Mouse (Mus musculus): ENCODE measurements at regions not wholly inside any gene's neighbourhood (a gene's known extent, or its start where the extent isn't known, plus 50 kb on each side); places are given as distances from the start of the nearest gene placed in this dataset.
"Not testable (repeated sequence)": the region's sequence is repeated elsewhere in the genome, so short reads cannot be mapped to it uniquely, and the experiment has no call there.

GRCm38 (mm10) chr7:39728930-39729329 lies 211.4 kb downstream of the Zfp619 start:
- no peak for DNase-seq

- DNase-seq, result no peak
Observed at GRCm38 (mm10) chr7:39729723-39730122, 212.2 kb downstream of the Zfp619 start.

GRCm38 (mm10) chr7:39732790-39733189 lies 215.2 kb downstream of the Zfp619 start:
- no peak for DNase-seq

GRCm38 (mm10) chr7:39748395-39748794 lies 230.8 kb downstream of the Zfp619 start:
- not testable (repeated sequence) for DNase-seq

- no peak for DNase-seq
Observed at GRCm38 (mm10) chr7:39750448-39750847, 232.9 kb downstream of the Zfp619 start.

GRCm38 (mm10) chr7:39764366-39764765 lies 246.8 kb downstream of the Zfp619 start:
- no peak for DNase-seq

GRCm38 (mm10) chr7:39765094-39765493 lies 247.5 kb downstream of the Zfp619 start:
- no peak for DNase-seq

GRCm38 (mm10) chr7:39773291-39773690 lies 255.7 kb downstream of the Zfp619 start:
- no peak for DNase-seq

GRCm38 (mm10) chr7:39789321-39789720 lies 271.8 kb downstream of the Zfp619 start:
- no peak for DNase-seq

GRCm38 (mm10) chr7:39789880-39790279 lies 272.3 kb downstream of the Zfp619 start:
- no peak for DNase-seq

GRCm38 (mm10) chr7:39794751-39795150 lies 277.2 kb downstream of the Zfp619 start:
- no peak for DNase-seq

GRCm38 (mm10) chr7:39804276-39804675 lies 286.7 kb downstream of the Zfp619 start:
- no peak for DNase-seq

GRCm38 (mm10) chr7:39818036-39818435 lies 300.5 kb downstream of the Zfp619 start:
- DNase-seq, result no peak

GRCm38 (mm10) chr7:39822550-39823178 lies 305.1 kb downstream of the Zfp619 start:
- DNase-seq, result no peak

- DNase-seq, result no peak
Observed at GRCm38 (mm10) chr7:39828378-39828777, 310.8 kb downstream of the Zfp619 start.

- no peak for DNase-seq
Observed at GRCm38 (mm10) chr7:39830831-39831230, 313.3 kb downstream of the Zfp619 start.

- no peak for DNase-seq
Observed at GRCm38 (mm10) chr7:39841988-39842387, 324.4 kb downstream of the Zfp619 start.

GRCm38 (mm10) chr7:39847914-39848782 lies 330.6 kb downstream of the Zfp619 start:
- no peak for DNase-seq

GRCm38 (mm10) chr7:39857301-39857700 lies 339.7 kb downstream of the Zfp619 start:
- no peak for DNase-seq

- no peak for DNase-seq
Observed at GRCm38 (mm10) chr7:39862835-39863234, 345.3 kb downstream of the Zfp619 start.

GRCm38 (mm10) chr7:39864130-39864529 lies 346.6 kb downstream of the Zfp619 start:
- DNase-seq, result no peak

- no peak for DNase-seq
Observed at GRCm38 (mm10) chr7:39864781-39865180, 347.2 kb downstream of the Zfp619 start.

GRCm38 (mm10) chr7:39866674-39867428 lies 349.3 kb downstream of the Zfp619 start:
- no peak for DNase-seq

Measured in thymus, postnatal 36 days (tissue).